Mouse (Mus musculus): ENCODE results near the gene 1700025G04Rik.

DNA sequence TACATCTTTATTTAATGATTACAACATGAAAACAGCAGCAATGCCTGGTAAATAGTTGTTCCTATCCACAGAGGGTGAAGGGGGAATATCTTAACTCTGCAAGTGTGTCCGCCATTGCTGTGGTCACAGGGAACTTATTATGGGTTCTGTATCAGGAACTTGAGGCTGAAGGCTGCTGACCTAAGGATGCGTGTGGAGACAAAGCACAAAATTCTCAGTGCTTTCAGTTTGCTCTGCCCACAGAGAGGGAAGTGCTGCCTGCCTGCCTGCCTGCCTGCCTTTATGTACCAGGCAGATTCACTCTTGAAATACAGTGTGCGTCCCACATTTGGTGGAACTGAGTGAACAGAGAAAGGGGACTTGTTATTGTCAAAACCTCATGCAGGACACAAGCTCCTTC, 172.2 kb downstream of the 1700025G04Rik start:
- TF ChIP-seq CTCF (IDR thresholded peaks at IDR 0.05; ENCODE audit: low read depth, low read length) (no peak), POLR2A (IDR thresholded peaks at IDR 0.05; ENCODE audit: extremely low read depth, insufficient read depth, low read length) (no peak)

Measured in liver, adult 2 months (tissue).